Mouse (Mus musculus): ENCODE results near the gene Cryba2.

DNA sequence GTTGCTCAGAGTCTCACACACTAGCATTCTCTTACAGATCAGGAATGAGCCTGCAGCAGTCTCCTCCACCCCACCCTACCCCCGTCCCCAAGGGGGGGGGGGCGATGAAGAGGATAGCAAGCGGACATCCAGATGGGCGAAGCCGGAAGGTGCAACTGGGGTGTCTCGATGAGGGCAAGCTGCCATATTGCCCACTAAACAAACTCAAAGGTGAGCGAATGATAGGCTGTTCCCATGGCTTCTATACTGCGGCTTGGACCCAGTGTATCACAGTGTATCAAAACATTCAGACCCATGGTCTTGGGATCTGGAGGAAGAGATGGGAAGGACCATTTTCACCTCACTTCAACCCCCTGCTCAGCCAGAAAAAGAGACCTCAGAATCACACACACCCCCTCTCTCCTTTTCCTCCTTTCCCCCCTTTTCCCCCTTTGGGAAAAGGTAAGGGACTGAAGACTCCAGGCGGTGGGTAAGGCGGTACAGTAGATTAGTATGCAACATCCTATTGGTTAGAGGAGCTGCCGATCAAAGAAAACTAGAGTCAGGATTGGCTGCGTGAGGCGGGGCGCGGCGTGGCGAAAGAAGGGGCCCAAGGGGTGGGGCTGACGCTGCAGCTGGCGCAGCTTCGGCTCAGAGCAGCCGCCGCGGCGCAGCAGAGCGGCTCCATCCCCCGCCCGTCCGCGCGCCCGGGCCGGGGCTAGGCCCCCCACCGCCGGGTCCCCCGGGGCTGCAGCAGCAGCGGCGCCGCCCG is 38.5 kb downstream of the Cryba2 start, which contains the start of gene Cdk5r2:
- TF ChIP-seq CTCF (IDR thresholded peaks at IDR 0.05; ENCODE audit: low read depth) (no peak), EP300 (IDR thresholded peaks at IDR 0.05; ENCODE audit: low read depth) (no peak)

Data from heart, postnatal 0 days (tissue).